Mouse (Mus musculus): Measurements from ENCODE around the gene Cav3. TPM values are rescaled to one million over a fixed set of nuclear protein-coding genes. Genes with fewer than 3 reads are reported as not detected.

The Cav3 gene
- polyA plus RNA-seq, 2 experiments from 2014 or later = not detected

GRCm38 (mm10) chr6:112495219-112495618, 35.9 kb downstream of the Cav3 start:
- ATAC-seq = no peak

- ATAC-seq = no peak
Measured at GRCm38 (mm10) chr6:112496291-112497060, 37.2 kb downstream of the Cav3 start.

- no peak for ATAC-seq
Measured at GRCm38 (mm10) chr6:112497456-112497855, 38.2 kb downstream of the Cav3 start.

- ATAC-seq = no peak
Measured at GRCm38 (mm10) chr6:112498716-112499115, 39.4 kb downstream of the Cav3 start.

GRCm38 (mm10) chr6:112499456-112499855, 40.2 kb downstream of the Cav3 start:
- ATAC-seq = no peak

- no peak for ATAC-seq
Measured at GRCm38 (mm10) chr6:112501156-112501555, 41.9 kb downstream of the Cav3 start.

- no peak for ATAC-seq
Measured at GRCm38 (mm10) chr6:112507617-112508016, 48.3 kb downstream of the Cav3 start.

- no peak for ATAC-seq
Measured at GRCm38 (mm10) chr6:112509590-112510131, 50.4 kb downstream of the Cav3 start.

- no peak for ATAC-seq
Measured at GRCm38 (mm10) chr6:112510346-112510745, 51.0 kb downstream of the Cav3 start.

GRCm38 (mm10) chr6:112514591-112514990, 55.3 kb downstream of the Cav3 start:
- no peak for ATAC-seq

GRCm38 (mm10) chr6:112516496-112516895, 57.2 kb downstream of the Cav3 start:
- no peak for ATAC-seq

- ATAC-seq = no peak
Measured at GRCm38 (mm10) chr6:112517572-112517971, 58.3 kb downstream of the Cav3 start.

GRCm38 (mm10) chr6:112517991-112518390, 58.7 kb downstream of the Cav3 start:
- ATAC-seq = no peak

Other genes with a start within 250 kb of the Cav3 start
- gene Lmcd1, start 185.7 kb upstream of the Cav3 start, polyA plus RNA-seq (2017; shearing (Covaris generic)) = not detected
- not detected for gene Ssu2, start 71.5 kb upstream of the Cav3 start, polyA plus RNA-seq (2017; shearing (Covaris generic))
- gene Oxtr, start 30.4 kb downstream of the Cav3 start, polyA plus RNA-seq (2017; shearing (Covaris generic)) = not detected
- gene Rad18, start 237.2 kb downstream of the Cav3 start, polyA plus RNA-seq (2017; shearing (Covaris generic)) = 10 to 100 TPM; 40.5 to 44.4 TPM